Mouse (Mus musculus): Measurements from ENCODE around the gene Usp34.

DNA sequence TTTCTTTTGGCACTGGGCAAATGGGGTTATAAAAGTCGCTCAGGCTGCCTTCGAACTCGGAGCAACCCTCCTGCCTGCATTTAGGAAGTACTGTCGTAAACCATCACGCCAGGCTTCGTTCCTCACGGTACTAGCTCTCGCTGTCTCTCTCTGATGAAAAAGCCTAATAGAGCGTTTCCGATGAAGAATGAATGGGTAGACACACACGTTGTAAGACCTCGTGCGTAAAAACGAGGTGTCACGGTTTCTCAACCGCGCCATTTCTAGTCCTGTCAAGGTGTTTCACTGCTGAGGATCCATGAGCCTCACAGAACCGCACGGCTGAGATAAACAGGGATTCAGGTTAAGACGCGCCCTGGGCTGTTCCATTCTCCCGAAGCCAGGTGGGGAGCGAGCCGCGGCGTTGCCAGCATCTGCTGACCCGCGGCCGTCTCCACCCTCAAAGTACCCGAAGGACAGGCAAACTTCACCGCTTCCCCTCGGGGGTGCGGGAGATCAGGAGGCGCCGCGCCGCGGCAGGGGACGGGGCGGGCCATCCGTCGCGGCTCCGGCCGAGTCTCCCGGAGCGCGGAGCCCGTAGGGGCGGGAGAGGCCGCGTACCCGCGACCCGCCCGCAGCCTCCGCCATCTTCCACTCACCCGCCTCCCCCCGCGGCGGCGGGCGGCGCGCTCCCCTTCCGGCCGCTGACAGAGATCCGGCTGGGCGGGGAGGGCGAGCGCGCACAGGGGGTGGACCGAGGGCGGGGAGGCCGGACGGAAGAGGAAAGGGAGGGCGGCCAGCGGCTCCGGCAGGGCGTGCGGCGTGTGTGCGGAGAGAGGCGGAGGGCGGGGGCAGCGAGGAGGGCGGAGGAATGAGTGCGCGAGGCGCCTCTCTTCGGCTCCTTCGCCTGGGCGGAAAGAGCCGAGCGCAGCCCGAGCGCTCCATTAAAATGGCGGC lies 754 bp upstream of the Usp34 start:
- TF ChIP-seq CTCF (IDR thresholded peaks at IDR 0.05; ENCODE audit: low read depth, low read length) (no peak), EP300 (IDR thresholded peaks at IDR 0.05; ENCODE audit: insufficient read depth, low read depth, low read length) (no peak), POLR2A (IDR thresholded peaks at IDR 0.05; ENCODE audit: insufficient read depth, low read length) (peak; percentile 3)

Measured in ES-Bruce4 (cell line).